In the genomic region with DNA sequence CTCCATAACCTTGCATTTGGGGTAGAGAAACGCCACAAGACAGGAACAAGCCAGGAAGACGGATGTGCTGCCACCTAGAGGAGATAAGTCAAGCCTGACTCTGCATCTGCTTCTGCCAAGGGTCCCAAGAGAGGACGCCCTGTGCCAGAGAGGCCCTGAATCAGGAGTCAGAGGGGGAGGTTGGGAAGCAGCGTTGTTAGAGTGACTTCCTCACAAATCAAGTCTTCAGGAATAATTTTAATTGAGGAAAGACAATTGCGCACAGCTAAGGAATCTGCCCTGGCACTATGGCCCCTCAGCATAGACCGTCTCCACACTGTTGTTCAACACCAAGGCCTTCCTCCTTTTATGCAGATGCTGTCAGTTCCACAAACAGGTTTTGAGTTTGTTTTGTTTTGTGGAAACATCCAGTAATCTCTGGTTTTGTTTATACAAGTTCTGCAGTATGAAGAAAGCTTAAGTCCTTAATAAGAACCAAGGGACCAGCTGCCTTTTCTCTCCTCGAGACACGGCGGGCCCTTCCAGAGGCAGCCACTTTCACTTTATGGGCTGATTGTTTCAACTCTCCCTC, we compare ENCODE assay signal across 9 mouse cellular contexts.
DNase-seq lines count a peak whose midpoint lies in the region; ATAC-seq lines count a peak whose summit lies in the region.
"Had no signal": no experiment of that assay in that cellular context is flagged by ENCODE, and none has a peak within 500 bp of the region (broad histone marks: within the 10 kb centered on the region; RNA-seq: fewer than 3 reads in every experiment).

No protein-coding gene starts in this region.

- intact Hi-C loops in left cerebral cortex, postnatal 14 days (cut with DNase I), result loop anchor here (5.0 kb wide), 2 partner anchors 375 to 430 kb away; no protein-coding TSS in a partner anchor

- H3K4me1 ChIP-seq in hindbrain, embryonic 11.5 days (replicated peaks; ENCODE audit: control insufficient read depth, insufficient read depth, low read length), result no peaks in the 10 kb centered on the region
- no peaks in the 10 kb centered on the region for H3K4me1 ChIP-seq in hindbrain, embryonic 12.5 days
- H3K4me1 ChIP-seq in embryonic facial prominence, embryonic 11.5 days (ENCODE audit: control insufficient read depth, insufficient read depth, low read length), result no peaks in the 10 kb centered on the region
- H3K4me1 ChIP-seq in hindbrain, embryonic 14.5 days (replicated peaks; ENCODE audit: control insufficient read depth, insufficient read depth, low read length), result no peaks in the 10 kb centered on the region
- H3K4me1 ChIP-seq: limb, embryonic 15.5 days had no signal

- ATAC-seq in hindbrain, embryonic 11.5 days (ENCODE audit: low FRiP score), result 0 out of 2 replicates have a peak, but pooled peaks have one; percentile 35
- no peak for ATAC-seq in hindbrain, embryonic 12.5 days (ENCODE audit: low FRiP score)
- no peak for ATAC-seq in embryonic facial prominence, embryonic 11.5 days (replicated peaks; ENCODE audit: insufficient number of reproducible peaks, low FRiP score, low TSS enrichment, low read depth)
- no peak for ATAC-seq in hindbrain, embryonic 14.5 days (ENCODE audit: low FRiP score)

- no peak overlapping the region for H3K4me3 ChIP-seq in hindbrain, embryonic 11.5 days (ENCODE audit: low read depth, low read length)
- no peak overlapping the region for H3K4me3 ChIP-seq in hindbrain, embryonic 12.5 days
- H3K4me3 ChIP-seq in embryonic facial prominence, embryonic 11.5 days (ENCODE audit: low read depth, low read length), result no peak overlapping the region
- no peak overlapping the region for H3K4me3 ChIP-seq in hindbrain, embryonic 14.5 days (replicated peaks; ENCODE audit: low read length)
- H3K4me3 ChIP-seq: limb, embryonic 15.5 days had no signal

- no peaks in the 10 kb centered on the region for H3K9me3 ChIP-seq in hindbrain, embryonic 11.5 days (ENCODE audit: control insufficient read depth, low read length)
- no peaks in the 10 kb centered on the region for H3K9me3 ChIP-seq in hindbrain, embryonic 12.5 days (replicated peaks)
- no peaks in the 10 kb centered on the region for H3K9me3 ChIP-seq in embryonic facial prominence, embryonic 11.5 days (replicated peaks; ENCODE audit: control insufficient read depth, low read length)
- no peaks in the 10 kb centered on the region for H3K9me3 ChIP-seq in hindbrain, embryonic 14.5 days (ENCODE audit: control insufficient read depth, low read length)
- H3K9me3 ChIP-seq: limb, embryonic 15.5 days had no signal

- WGBS in hindbrain, embryonic 11.5 days, result 58% methylated on average over 9 of the region's 9 CpGs
- 55% methylated on average over 9 of the region's 9 CpGs for WGBS in hindbrain, embryonic 12.5 days
- WGBS in embryonic facial prominence, embryonic 11.5 days, result 55% methylated on average over 9 of the region's 9 CpGs
- 51% methylated on average over 9 of the region's 9 CpGs for WGBS in hindbrain, embryonic 14.5 days

- H3K36me3 ChIP-seq in hindbrain, embryonic 11.5 days (ENCODE audit: control insufficient read depth, insufficient read depth, low read length), result no peaks in the 10 kb centered on the region
- H3K36me3 ChIP-seq in hindbrain, embryonic 12.5 days, result no peaks in the 10 kb centered on the region
- no peaks in the 10 kb centered on the region for H3K36me3 ChIP-seq in embryonic facial prominence, embryonic 11.5 days (replicated peaks; ENCODE audit: control insufficient read depth, insufficient read depth, low read depth, low read length)
- no peaks in the 10 kb centered on the region for H3K36me3 ChIP-seq in hindbrain, embryonic 14.5 days (replicated peaks; ENCODE audit: control insufficient read depth, insufficient read depth)
- H3K36me3 ChIP-seq: limb, embryonic 15.5 days had no signal

- peak; percentile 51 for DNase-seq in hindbrain, embryonic 11.5 days (ENCODE audit: low spot score)
- peak; percentile 41 to 43 for DNase-seq in adrenal gland, adult 18-20 months (ENCODE audit: low spot score in 2 of 2)
- DNase-seq in embryonic facial prominence, embryonic 11.5 days (ENCODE audit: low spot score), result peak; percentile 64
- DNase-seq in hindbrain, embryonic 14.5 days (ENCODE audit: low spot score), result peak; percentile 54
- peak; percentile 12 to 20 for DNase-seq in left cerebral cortex, postnatal 14 days (ENCODE audit: low spot score in 2 of 2)
- peak; percentile 6 for DNase-seq in naive thymus-derived CD4-positive, alpha-beta T cell, adult 2 months (ENCODE audit: low read depth)
- peak; percentile 16 to 17 for DNase-seq in thymus, postnatal 36 days

- H3K9ac ChIP-seq in hindbrain, embryonic 11.5 days (ENCODE audit: low read depth, low read length), result no peak overlapping the region
- no peak overlapping the region for H3K9ac ChIP-seq in hindbrain, embryonic 12.5 days
- no peak overlapping the region for H3K9ac ChIP-seq in embryonic facial prominence, embryonic 11.5 days (replicated peaks; ENCODE audit: low read length)
- no peak overlapping the region for H3K9ac ChIP-seq in hindbrain, embryonic 14.5 days
- H3K9ac ChIP-seq: limb, embryonic 15.5 days had no signal

- no peak overlapping the region for H3K27ac ChIP-seq in hindbrain, embryonic 11.5 days (ENCODE audit: low read depth, low read length)
- H3K27ac ChIP-seq in hindbrain, embryonic 12.5 days, result no peak overlapping the region
- no peak overlapping the region for H3K27ac ChIP-seq in embryonic facial prominence, embryonic 11.5 days (replicated peaks; ENCODE audit: low read depth, low read length)
- H3K27ac ChIP-seq in hindbrain, embryonic 14.5 days, result no peak overlapping the region
- H3K27ac ChIP-seq: limb, embryonic 15.5 days had no signal

- H3K27me3 ChIP-seq in hindbrain, embryonic 11.5 days (ENCODE audit: control insufficient read depth, insufficient read depth, low read length), result no peaks in the 10 kb centered on the region
- no peaks in the 10 kb centered on the region for H3K27me3 ChIP-seq in hindbrain, embryonic 12.5 days
- no peaks in the 10 kb centered on the region for H3K27me3 ChIP-seq in embryonic facial prominence, embryonic 11.5 days (ENCODE audit: control insufficient read depth, insufficient read depth, low read length)
- H3K27me3 ChIP-seq in hindbrain, embryonic 14.5 days (ENCODE audit: control insufficient read depth, insufficient read depth, low read length), result no peaks in the 10 kb centered on the region
- H3K27me3 ChIP-seq: limb, embryonic 15.5 days had no signal

- H3K4me2 ChIP-seq in hindbrain, embryonic 11.5 days (replicated peaks; ENCODE audit: low read depth, low read length), result no peak overlapping the region
- H3K4me2 ChIP-seq in hindbrain, embryonic 12.5 days (replicated peaks), result no peak overlapping the region
- no peak overlapping the region for H3K4me2 ChIP-seq in embryonic facial prominence, embryonic 11.5 days (ENCODE audit: low read depth, low read length)
- no peak overlapping the region for H3K4me2 ChIP-seq in hindbrain, embryonic 14.5 days (replicated peaks)
- H3K4me2 ChIP-seq: limb, embryonic 15.5 days had no signal

Comparison
In these comparisons a context has a peak if more than half of its experiments do, and no peak if none do; other contexts are left out.
1. DNase-seq: peak in every context shown above with its lines; median percentile 64 in embryonic facial prominence, embryonic 11.5 days; 54 in hindbrain, embryonic 14.5 days; 51 in hindbrain, embryonic 11.5 days; 42 in adrenal gland, adult 18-20 months; 16 in thymus, postnatal 36 days; 16 in left cerebral cortex, postnatal 14 days; 6 in naive thymus-derived CD4-positive, alpha-beta T cell, adult 2 months.